Mouse (Mus musculus): Measurements from ENCODE around the gene Olfr1360.

Gene Olfr1360

DNA sequence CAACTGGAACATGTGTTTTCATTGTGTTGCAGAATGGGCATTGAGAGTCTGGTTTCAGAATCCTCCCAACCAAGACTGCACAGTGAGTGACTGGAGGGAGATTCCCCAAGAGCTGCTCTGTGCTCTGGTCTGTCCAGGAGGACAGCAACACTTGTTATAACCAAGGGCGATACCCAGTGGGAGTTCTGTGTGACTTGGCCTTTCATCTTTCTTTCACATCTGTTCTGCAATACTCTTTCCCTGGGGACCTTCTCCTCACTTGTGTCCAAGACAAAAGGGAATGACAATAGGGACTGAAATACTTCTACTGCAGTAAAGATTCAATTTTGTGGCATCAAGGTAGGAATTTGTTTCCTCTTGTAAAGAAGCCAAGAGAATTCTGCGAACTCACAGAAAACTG lies 34.8 kb downstream of the Olfr1360 start, which contains the start of gene Olfr11:
TSS of gene Olfr11 (minus strand) at position 101 of the 400 bp plus-strand sequence.
- DNase-seq = no peak
